Mouse (Mus musculus): ENCODE data around the gene Dlg2.

DNA sequence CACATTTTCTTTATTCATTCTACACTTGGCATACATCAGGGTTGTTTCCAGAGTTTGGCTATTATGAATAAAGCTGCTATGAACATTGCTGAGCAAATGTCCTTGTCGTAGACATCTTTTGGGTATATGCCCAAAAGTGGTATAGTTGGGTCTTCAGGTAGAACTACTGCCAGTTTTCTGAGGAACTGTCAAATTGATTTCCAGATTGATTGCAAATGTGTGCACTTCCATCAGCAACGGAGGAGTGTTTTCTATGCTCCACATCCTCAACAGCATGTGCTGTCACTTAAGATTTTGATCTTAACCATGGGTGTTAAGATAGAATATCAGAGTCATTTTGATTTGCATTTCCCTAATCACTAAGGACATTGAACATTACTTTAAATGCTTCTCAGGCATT, 1486.5 kb downstream of the Dlg2 start:
- TF ChIP-seq FLI1 (IDR thresholded peaks at IDR 0.05; ENCODE audit: low read length): no peak
- no peak for TF ChIP-seq GATA1 (IDR thresholded peaks at IDR 0.05; ENCODE audit: borderline replicate concordance, low read length)
